Mouse (Mus musculus): ENCODE data around the gene Atf7ip. TPM values are rescaled to one million over a fixed set of nuclear protein-coding genes. Genes with fewer than 3 reads are reported as not detected.

The Atf7ip gene
- total and polyA plus RNA-seq, 3 experiments = 4.2 to 35.4 (median 29.7) TPM

DNA sequence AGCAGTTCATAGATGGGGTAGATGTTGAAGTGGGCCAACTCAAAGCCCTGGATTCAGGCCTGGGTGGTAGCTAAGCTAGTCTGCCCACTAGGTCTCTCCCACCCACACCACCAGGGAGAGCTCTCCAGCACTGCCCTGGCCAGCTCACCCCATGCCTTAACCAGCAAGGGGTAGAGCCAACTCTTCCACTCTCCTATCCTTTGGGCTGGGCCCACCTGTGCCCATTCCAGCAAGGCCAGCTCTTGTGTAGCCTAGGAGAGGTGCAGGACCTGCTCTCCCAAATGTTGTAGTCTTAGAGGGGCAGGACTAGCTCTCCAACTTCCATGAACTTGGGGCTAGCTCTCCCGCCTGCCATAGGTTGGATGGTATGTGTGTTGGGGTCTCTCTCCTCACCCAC, 18.4 kb upstream of the Atf7ip start:
- in situ Hi-C loops (cut with MboI; ENCODE audit: low pct_ligation_motif_present, low pct_unique_long_range_greater_than_20kb, low sequenced_read_pairs) (no loop called here), dilution Hi-C loops (cut with MboI; ENCODE audit: extremely low pct_ligation_motif_present, extremely low pct_unique_long_range_greater_than_20kb, low sequenced_read_pairs) (no loop called here)
- no peak for DNase-seq (ENCODE audit: extremely low read depth)
- Histone ChIP-seq H3K4me1 (ENCODE audit: control insufficient read depth in 1 of 2, insufficient read depth in 2 of 2) (peaks cover 4 to 20% of the 10 kb centered on the region in 2 experiments; a peak in 2 of 4 replicates), H3K27ac (ENCODE audit: insufficient read depth, low read depth) (no peak overlapping the region), H3K36me3 (replicated peaks in 1 of 2; ENCODE audit: control insufficient read depth in 1 of 2, insufficient read depth in 1 of 2, low read length in 1 of 2) (no peaks in the 10 kb centered on the region), H3K4me2 (ENCODE audit: insufficient read depth, low read depth, poor library complexity, severe bottlenecking) (no peak overlapping the region), H3K9ac (ENCODE audit: insufficient read depth, low read depth) (no peak overlapping the region), H3K4me3 (replicated peaks in 1 of 3; ENCODE audit: low read depth in 2 of 3, low read length in 2 of 3, poor library complexity in 1 of 3) (no peak overlapping the region), H3K9me3 (replicated peaks; ENCODE audit: low read length) (peaks cover 4% of the 10 kb centered on the region), H3K79me2 (replicated peaks; ENCODE audit: control insufficient read depth, extremely low read depth, insufficient read depth, poor library complexity, severe bottlenecking) (no peaks in the 10 kb centered on the region), H3K27me3 (replicated peaks) (no peaks in the 10 kb centered on the region)
- TF ChIP-seq MXI1 (IDR thresholded peaks at IDR 0.05; ENCODE audit: low read depth, low read length) (no peak), ZNF384 (IDR thresholded peaks at IDR 0.05; ENCODE audit: low read depth, low read length) (no peak), RAD21 (IDR thresholded peaks at IDR 0.05; ENCODE audit: low read depth, low read length) (no peak), EP300 (IDR thresholded peaks at IDR 0.05; ENCODE audit: low read length) (no peak), ZC3H11A (IDR thresholded peaks at IDR 0.05; ENCODE audit: low read depth, low read length) (no peak), UBTF (IDR thresholded peaks at IDR 0.05; ENCODE audit: low read depth, low read length) (no peak), SMC3 (IDR thresholded peaks at IDR 0.05; ENCODE audit: low read depth, low read length) (no peak), ZMIZ1 (IDR thresholded peaks at IDR 0.05; ENCODE audit: low read depth, low read length) (no peak), JUND (conservative IDR thresholded peaks at IDR 0.05; ENCODE audit: low read depth, low read length) (no peak), ETS1 (conservative IDR thresholded peaks at IDR 0.05; ENCODE audit: low read depth, low read length) (no peak), POLR2AphosphoS2 (IDR thresholded peaks at IDR 0.05; ENCODE audit: low read depth, low read length) (no peak), USF2 (conservative IDR thresholded peaks at IDR 0.05; ENCODE audit: low read depth, low read length) (no peak), ZKSCAN1 (IDR thresholded peaks at IDR 0.05; ENCODE audit: borderline replicate concordance, low read depth, low read length) (no peak), MYC (IDR thresholded peaks at IDR 0.05; ENCODE audit: low read depth, low read length) (no peak), PAX5 (IDR thresholded peaks at IDR 0.05; ENCODE audit: low read length) (no peak), E2F4 (IDR thresholded peaks at IDR 0.05; ENCODE audit: insufficient replicate concordance, low read depth, low read length) (no peak), MEF2A (IDR thresholded peaks at IDR 0.05; ENCODE audit: borderline replicate concordance, low read depth, low read length) (no peak), CHD1 (IDR thresholded peaks at IDR 0.05; ENCODE audit: low read depth, low read length) (no peak)

DNA sequence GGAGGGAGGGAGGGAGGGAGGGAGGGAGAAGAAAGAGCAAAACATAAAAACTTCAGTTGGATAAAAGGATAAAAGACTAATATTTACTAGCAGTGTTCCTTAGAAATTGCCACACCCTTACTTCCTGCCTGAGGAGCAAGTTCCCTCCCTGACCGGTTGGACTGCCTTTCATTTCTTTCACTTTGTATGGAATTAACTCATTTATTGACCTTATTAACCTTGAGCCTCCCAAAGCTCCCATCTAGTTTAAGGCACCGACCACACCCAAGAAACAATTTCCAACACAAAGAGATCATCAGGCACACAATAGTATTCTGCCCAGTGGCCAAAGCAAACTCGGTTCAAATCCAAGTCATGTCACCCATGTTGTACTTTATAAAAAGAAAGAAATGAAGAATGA, 16.1 kb upstream of the Atf7ip start:
- Histone ChIP-seq H3K9ac (ENCODE audit: insufficient read depth, low read depth) (no peak overlapping the region), H3K9me3 (replicated peaks; ENCODE audit: low read length) (no peaks in the 10 kb centered on the region), H3K27ac (ENCODE audit: insufficient read depth, low read depth) (no peak overlapping the region), H3K27me3 (replicated peaks) (no peaks in the 10 kb centered on the region), H3K36me3 (replicated peaks in 1 of 2; ENCODE audit: control insufficient read depth in 1 of 2, insufficient read depth in 1 of 2, low read length in 1 of 2) (no peaks in the 10 kb centered on the region), H3K4me2 (ENCODE audit: insufficient read depth, low read depth, poor library complexity, severe bottlenecking) (no peak overlapping the region), H3K4me1 (ENCODE audit: control insufficient read depth in 1 of 2, insufficient read depth in 2 of 2) (peaks cover 6 to 14% of the 10 kb centered on the region in 2 experiments; a peak in 3 of 4 replicates), H3K4me3 (replicated peaks in 1 of 3; ENCODE audit: low read depth in 2 of 3, low read length in 2 of 3, poor library complexity in 1 of 3) (no peak overlapping the region), H3K79me2 (replicated peaks; ENCODE audit: control insufficient read depth, extremely low read depth, insufficient read depth, poor library complexity, severe bottlenecking) (no peaks in the 10 kb centered on the region)
- in situ Hi-C loops (cut with MboI; ENCODE audit: low pct_ligation_motif_present, low pct_unique_long_range_greater_than_20kb, low sequenced_read_pairs) (no loop called here), dilution Hi-C loops (cut with MboI; ENCODE audit: extremely low pct_ligation_motif_present, extremely low pct_unique_long_range_greater_than_20kb, low sequenced_read_pairs) (no loop called here)
- TF ChIP-seq POLR2AphosphoS2 (IDR thresholded peaks at IDR 0.05; ENCODE audit: low read depth, low read length) = no peak
- TF ChIP-seq SIN3A (IDR thresholded peaks at IDR 0.05; ENCODE audit: low read length) = no peak
- TF ChIP-seq CHD1 (IDR thresholded peaks at IDR 0.05; ENCODE audit: low read depth, low read length) = no peak
- no peak for TF ChIP-seq NELFE (IDR thresholded peaks at IDR 0.05; ENCODE audit: low read depth, low read length)
- no peak for TF ChIP-seq PAX5 (IDR thresholded peaks at IDR 0.05; ENCODE audit: low read length)
- TF ChIP-seq HCFC1 (IDR thresholded peaks at IDR 0.05; ENCODE audit: low read depth, low read length) = no peak
- TF ChIP-seq MXI1 (IDR thresholded peaks at IDR 0.05; ENCODE audit: low read depth, low read length) = no peak
- TF ChIP-seq JUND (conservative IDR thresholded peaks at IDR 0.05; ENCODE audit: low read depth, low read length) = no peak
- no peak for TF ChIP-seq CTCF (conservative IDR thresholded peaks at IDR 0.05 in 1 of 2, IDR thresholded peaks at IDR 0.05 in 1 of 2; ENCODE audit: low read depth in 2 of 2, low read length in 2 of 2)
- TF ChIP-seq RAD21 (IDR thresholded peaks at IDR 0.05; ENCODE audit: low read depth, low read length) = no peak
- no peak for TF ChIP-seq POLR2A (IDR thresholded peaks at IDR 0.05; ENCODE audit: low read depth, low read length)
- TF ChIP-seq E2F4 (IDR thresholded peaks at IDR 0.05; ENCODE audit: insufficient replicate concordance, low read depth, low read length) = no peak
- TF ChIP-seq KAT2A (IDR thresholded peaks at IDR 0.05; ENCODE audit: insufficient replicate concordance, low read length) = no peak
- no peak for TF ChIP-seq JUN (IDR thresholded peaks at IDR 0.05; ENCODE audit: insufficient read depth, low read depth, low read length)
- no peak for TF ChIP-seq CHD2 (IDR thresholded peaks at IDR 0.05; ENCODE audit: low read length)
- no peak for TF ChIP-seq UBTF (IDR thresholded peaks at IDR 0.05; ENCODE audit: low read depth, low read length)
- no peak for DNase-seq (ENCODE audit: extremely low read depth)
